Mouse (Mus musculus) mature B cell (primary cell): ENCODE results near the gene Ddx54.

Experiments
- in situ Hi-C: fragments of 300-500 bp; cut with MboI; formaldehyde crosslinking; loops from 2 replicates; pipeline ENCODE4 v1.14.3; 2019

Gene Ddx54

DNA sequence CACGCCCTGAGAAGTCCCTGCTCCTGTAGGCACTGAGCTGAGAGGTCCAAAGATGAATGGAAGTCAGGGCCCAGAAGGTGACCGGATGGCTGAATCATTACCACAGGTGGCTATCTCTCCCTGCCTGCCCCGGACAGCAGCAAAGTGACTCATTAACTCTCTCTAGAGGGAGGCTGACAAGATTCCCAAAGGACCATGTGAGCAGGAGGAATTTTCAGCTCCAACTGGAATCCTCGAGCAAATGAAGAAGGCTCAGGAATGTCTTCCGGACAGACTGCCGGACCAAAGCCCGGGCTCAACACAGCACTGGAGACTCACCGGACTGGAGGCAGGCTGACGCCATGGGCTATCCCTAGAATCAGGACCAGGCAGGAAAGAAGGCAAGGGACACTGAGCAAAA lies 30.5 kb upstream of the Ddx54 start:
- in situ Hi-C loops, result no loop called here

DNA sequence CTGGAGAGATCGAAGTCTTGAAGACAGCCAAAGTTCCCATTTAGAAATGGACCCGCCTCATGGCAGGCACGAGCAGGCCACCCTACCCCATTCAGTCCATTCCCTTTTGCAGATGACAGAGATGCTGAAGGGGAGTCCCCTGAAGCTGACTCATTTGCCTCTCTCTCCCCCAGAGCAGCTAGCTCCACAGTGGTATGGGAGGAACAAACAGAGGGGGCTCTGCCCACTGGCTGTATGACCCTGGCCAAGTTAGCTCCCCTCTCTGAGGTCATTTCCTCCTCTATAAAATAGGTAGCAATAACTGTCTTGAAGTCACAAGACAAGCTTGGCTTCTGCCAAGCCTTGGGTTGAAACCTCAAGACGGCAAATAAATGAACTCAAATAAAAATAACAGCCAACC lies 29.0 kb upstream of the Ddx54 start:
- in situ Hi-C loops, result no loop called here

DNA sequence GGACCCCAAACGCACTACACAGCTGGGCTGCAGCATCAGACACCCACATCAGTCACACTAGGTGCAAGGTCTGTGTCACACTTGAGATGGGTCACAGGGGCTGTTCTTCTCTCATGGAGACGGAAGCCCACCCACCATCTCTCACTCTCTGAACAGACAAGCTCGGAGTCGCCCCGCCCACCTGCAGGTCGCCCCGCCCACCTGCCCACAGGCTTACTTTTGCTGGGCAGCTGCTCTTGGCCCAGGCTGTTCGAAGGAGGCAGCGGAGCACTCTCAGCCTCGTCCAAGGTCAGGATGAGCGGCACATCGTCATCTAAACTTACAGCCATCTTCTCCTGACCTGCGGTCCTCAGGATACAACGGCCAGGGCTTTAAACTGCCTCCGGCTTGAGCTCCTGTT lies 27.6 kb upstream of the Ddx54 start:
- in situ Hi-C loops, result no loop called here

DNA sequence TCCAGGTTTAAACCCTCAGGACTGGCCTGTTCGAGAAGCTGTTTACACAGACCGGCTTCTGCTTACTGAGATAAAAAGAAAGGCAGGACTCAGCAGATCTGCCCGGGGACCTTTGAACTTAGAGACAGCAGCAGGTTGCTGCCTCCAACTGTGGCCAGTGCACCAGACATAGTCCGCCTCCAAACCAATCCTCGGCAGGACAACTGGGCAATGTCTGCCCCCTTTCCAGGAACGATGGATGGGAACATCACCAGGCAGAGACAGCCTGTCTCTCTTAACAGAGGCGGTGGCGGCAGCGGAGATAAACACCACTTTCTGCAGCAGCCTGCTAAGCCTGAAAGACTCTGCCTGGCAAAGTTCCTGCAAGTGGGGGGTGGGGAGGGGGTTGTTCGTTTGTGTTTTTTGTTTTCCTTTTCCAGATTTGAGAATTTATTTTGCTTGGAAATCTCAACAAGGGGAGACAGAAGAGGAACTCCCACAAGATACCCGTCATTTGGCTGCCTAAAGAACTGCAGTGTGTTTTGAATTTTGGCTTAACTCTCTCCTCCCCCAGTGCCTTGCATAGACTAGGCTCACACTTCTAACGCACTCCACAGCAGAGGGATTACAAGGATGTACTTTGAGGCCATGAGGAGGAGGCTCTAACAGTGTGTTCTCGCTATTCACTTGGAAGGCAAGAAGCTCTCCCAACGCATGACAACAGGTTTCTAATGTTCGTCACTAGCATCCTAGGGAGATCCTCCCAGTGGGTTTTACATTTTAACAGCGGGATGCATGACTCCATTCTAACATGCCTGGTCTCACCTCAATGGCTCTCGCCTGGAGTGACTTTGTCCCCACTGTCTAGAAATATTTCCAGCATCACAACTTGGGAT lies 25.6 kb upstream of the Ddx54 start:
- in situ Hi-C loops, result no loop called here

DNA sequence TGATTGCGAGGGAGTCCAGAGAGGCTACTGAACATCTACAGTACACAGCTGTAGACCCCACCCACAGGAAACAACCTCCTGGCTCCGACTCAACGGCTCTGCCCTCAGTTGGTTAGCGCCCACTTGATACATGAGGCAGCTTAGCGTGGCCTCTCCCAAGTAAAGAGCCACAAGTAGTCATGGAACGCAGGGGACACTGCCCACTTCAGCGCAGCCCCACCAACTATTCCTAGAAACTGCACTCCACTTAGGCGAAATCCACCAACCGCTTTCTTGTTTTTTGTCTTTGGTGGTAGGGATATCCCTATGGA lies 25.0 kb upstream of the Ddx54 start:
- in situ Hi-C loops, result no loop called here

DNA sequence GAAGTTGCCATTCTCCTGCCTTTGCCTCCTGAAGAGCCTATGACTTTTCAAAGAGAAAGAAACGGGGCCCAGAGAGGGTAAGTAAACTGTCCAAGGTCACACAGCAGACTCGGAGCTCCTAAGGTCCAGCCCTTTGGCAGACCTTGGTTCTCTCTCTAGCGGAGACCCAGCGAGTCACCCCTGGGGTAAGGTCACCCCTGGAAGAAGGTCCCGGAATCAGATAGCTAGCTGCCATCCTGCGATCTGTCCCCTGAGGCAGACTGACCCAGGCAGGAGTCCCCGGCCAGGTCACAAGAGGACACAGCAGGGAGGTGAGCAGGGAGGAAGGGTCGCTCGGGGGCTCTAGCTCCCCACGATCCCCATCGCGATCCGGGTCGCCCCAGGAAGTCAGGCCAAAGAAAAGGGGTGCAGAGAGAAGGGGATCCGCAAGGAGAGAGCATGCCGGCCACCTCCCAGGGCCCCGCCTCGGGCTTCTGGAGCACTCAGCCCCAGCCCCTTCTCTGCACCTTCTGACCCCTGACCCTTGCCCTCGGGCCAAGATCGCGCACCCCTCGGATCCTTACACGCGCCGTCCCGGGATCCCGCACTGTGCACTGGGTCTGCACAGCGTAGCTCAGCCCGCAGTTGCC lies 24.5 kb upstream of the Ddx54 start:
- in situ Hi-C loops, result no loop called here

DNA sequence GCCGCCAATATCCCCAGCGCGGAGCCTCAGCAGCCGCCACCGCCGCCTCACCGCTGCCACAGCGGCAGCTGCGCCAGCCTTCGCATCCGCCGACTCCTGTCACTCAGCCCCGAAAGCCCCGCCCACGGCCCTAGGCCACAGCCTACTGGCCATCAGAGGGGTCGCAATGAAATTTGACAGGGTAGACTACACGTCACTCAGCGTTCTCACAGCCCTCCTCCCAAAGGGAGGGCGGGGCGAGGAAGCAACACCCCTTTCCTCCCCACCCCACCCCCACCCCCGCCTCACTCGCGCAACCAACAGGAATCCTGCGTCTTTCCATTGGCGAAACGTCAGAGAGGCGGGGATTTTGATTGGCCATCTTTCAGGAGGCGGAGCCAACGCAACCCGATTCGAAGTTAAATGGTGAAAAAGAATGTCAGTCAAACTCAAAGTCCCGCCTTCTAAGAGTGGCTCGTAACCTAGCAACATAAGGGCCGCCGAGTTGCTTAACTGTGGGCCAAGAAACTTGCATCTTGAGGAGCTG lies 23.9 kb upstream of the Ddx54 start, which contains the start of the genes Tpcn1 and Iqcd:
Gene Tpcn1 (minus strand): TSS at position 105 of the 526 bp plus-strand sequence.
Gene Iqcd (plus strand): TSS at position 448 of the 526 bp plus-strand sequence.
- in situ Hi-C loops, result no loop called here

DNA sequence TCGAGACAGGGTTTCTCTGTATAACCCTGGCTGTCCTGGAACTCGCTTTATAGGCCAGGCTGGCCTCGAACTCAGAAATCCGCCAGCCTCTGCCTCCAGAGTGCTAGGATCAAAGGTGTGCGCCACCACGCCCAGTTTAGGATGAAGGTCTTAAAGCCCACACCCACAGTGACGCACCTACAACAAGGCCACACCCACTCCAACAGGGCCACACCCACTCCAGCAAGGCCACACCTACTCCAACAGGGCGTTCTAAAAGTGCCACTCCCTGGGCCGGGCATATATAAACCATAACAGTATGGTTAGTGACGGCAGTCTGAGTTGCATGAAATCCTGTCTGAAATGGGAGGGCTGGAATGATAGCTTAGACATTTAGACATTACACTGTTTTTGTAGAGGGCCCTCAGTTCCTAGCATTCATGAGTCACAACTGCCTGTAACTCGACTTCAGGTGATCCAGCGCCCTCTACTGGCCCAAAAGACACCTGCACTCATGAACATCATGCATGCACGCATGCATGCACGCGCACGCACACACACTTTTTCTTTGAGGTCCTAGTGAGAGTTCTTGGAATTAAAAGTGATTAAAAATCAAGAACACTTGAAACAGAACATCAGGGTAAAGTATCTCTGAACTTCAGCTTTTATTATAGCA lies 22.1 kb upstream of the Ddx54 start:
- in situ Hi-C loops, result no loop called here

DNA sequence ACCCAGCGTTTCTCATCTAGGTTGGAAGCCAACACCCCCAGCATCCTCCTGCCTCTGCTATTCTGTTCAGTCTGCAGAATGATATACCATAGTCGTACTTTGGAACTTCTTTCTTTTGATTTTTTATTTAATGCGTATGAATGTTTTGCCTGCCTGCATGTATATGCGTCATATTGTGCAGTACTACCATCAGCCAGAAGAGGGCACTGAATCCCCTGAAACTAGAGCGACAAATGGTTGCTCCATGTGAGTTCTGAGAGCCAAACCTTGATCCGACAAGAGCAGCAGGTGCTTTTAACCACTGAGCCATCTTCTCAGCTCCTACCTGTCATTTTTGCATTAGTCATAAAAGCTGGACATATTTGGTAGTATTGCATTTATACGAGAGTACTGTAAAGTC lies 20.4 kb upstream of the Ddx54 start:
- in situ Hi-C loops, result no loop called here

DNA sequence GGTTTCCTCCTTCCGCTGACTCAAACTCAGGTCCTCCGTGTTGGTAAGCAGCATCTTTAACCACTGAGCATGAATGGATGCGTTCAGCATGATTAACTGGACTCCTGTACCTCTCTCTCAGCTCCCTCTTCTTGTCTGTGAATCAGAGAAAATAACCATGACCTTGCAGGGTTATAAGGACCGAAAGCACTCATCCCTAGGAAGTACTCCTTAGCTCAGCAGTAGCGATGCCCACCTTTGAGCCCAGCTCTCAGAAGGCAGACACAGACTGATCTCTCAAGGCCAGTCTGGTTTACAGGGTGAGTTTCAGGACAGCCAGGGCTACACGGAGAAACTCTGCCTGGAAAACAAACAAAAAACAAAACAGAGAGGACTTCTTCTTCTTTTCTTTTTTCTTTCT lies 18.1 kb upstream of the Ddx54 start:
- in situ Hi-C loops, result no loop called here

DNA sequence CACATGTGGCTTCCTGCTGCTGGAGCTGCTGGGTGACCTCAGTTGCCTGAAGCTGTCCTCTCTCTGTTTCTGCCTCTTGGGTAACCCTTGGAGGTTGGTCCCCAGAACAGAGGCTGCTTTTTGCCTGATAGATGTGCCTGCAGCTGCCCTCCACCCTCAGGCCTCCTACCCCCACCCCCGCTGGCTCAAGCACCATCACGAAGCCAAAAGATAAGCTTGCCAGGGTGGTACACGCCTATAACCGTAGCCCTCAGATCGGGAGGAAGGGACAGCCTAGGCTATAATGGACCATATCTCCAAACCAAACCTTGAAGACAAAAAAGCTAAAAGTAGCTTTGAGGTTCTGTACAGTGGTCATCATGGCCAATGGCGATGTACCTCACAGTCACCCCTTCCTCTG lies 12.9 kb upstream of the Ddx54 start:
- in situ Hi-C loops, result no loop called here

DNA sequence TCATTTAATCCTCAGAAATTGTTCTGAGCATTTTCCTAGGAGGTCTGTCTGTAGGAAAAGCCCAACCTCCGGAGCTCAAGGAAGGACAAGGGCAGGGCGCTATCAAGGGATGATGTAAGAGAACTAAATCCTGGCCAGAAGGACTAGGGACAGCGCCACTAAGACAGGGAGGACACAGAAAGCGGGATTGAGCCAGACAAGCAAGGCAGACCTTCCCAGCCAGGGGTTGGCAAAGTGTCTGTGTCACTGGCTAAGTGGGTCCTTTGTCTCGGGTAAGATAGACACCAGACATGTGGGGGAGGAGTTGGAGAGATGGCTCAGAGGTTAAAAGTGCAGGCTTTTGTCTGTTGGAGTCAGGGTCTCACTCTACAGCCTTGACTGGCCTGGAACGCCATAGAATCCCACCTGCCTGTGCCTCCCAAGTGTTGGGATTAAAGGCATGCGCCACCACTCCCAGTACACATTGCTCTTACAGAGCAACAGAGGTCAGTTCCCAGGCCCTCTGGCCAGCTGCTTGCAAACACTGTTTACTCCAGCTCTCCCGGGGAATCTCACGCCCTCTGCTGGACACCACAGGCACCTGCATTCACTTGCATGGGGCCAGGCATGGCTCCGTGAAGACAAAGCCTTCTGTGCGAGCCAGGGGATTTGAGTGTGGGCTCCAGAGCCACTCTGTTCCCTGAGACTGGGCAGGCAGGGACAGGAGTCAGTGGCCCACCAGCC lies 11.4 kb upstream of the Ddx54 start:
- in situ Hi-C loops, result no loop called here

DNA sequence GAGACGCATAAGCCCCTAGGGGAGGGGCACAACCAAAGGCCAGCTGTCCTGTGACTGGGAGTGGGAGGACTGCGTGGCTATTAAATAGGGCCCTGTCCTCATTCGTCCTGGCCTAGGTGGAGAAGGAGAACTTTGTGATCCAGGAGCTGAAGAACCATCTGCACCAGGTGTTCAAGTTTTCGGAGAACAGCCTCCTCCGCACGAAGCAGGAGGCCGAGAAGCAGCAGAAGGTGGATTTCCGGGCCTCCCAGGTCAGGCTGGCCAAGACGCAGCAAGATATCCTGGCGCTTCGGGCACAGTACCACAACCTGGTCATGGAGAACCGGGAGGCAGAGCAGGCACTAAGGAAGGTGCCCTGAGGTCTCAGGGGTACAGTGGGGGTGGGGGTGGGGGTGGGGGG lies 10.3 kb upstream of the Ddx54 start:
- in situ Hi-C loops, result no loop called here

DNA sequence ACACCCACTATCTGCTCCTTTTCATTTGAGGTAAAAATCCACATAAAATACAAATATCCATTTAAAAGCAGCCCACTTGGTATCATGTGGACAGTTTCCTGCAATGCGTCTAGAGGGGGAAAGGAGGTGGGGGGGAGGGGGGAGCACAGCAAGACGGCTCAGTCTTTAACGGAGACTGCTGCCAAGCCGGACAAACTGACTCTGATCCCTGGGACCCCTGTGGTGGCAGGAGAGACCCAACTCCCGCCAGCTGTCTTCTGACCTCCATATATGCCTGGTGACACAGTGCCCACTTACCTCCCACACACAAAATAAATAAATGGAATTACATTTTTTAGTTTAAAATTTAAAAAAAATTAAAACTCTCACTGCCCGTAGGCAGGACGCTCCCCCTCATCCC lies 9.0 kb upstream of the Ddx54 start:
- in situ Hi-C loops, result no loop called here

DNA sequence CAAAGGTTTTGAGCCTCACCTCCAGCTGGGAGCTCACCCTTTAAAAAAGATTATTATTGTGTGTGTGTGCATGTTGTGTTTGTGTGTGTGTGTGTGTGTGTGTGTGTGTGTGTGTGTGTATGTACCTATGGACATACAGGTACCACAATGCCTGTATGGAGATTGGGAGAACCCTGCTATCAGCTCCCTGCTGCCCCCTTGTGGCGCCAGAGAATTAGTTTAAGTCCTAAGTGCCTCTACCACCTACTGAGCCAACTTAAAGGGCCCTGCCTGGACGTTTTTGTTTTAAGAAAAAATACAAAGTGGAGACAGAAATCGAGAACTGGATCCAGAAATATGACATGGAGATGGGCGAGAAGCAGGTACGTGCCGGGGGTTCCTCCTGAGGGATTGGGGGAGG lies 7.7 kb upstream of the Ddx54 start:
- in situ Hi-C loops, result loop anchor here (5.0 kb wide), 1 partner anchor 88 kb away; no protein-coding TSS in a partner anchor

DNA sequence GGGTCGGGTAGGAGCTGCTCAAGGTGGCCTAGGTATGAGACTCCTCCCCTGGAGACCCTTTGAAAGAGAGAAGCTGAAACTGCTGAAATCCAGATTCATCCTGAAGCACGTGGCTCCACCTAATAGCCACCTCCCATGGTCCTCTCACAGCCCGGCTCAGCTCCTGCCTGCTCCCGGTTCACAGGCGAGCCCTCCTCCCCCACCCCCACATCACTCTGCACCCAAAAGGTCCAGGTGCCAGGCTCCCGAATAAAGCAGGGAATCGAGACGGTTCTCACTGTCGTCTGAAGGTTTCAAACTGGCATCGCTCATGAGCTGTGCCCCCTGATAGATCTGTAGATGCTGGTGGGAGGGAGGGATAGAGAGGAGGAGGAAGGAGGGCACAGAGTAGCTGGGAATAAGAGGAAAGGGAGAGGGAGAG lies 7.3 kb upstream of the Ddx54 start:
- in situ Hi-C loops, result loop anchor here (5.0 kb wide), 1 partner anchor 88 kb away; no protein-coding TSS in a partner anchor

DNA sequence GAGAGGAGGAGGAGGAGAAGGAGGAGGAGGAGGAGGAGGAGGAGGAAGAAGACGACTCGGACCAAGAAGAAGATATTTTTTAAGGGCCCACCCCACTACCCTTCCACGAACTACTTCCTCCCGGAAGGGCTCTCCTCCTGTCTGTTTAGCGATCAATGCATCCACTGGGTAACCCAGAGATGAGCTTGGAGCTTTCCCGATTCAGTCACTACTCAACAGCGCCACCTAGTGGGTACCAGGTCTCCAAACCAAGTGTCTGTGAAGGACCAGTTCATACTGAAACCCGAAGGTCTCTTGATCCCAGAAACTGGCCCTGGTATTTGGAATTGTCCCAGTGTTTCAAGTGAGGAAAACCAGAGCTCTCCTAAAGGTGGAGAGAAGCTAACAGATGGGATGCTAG lies 6.9 kb upstream of the Ddx54 start:
- in situ Hi-C loops, result loop anchor here (5.0 kb wide), 1 partner anchor 88 kb away; no protein-coding TSS in a partner anchor

DNA sequence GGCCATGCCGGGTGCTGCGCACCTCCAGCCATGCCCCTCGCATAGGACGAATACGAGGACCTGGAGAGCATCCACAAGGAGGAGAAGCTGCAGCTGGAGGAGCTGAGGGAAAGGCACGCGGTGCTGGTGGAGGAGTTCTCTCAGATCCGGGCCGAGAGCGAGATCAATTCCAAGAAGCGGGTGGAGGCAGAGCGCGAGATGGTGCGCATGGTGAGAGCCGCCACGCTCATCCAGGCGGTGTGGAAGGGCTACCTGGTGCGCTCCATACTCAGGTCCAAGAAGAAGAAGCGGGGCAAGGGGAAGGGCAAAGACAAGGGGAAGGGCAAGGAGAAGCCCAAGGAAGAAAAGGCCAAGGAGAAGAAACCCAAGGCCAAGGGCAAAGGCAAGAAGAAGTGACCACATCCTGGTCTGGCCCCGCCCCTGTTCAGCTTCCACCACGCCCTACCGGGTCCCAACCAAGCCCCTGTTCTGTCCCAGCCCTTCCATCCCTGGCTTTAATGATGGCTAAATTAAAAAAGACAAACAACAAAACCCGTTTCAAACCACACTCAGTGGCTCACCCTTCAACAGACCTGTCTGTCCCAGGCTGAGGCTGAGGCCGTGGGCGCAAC lies 5.8 kb upstream of the Ddx54 start:
- in situ Hi-C loops, result loop anchor here (5.0 kb wide), 1 partner anchor 89 kb away; no protein-coding TSS in a partner anchor

DNA sequence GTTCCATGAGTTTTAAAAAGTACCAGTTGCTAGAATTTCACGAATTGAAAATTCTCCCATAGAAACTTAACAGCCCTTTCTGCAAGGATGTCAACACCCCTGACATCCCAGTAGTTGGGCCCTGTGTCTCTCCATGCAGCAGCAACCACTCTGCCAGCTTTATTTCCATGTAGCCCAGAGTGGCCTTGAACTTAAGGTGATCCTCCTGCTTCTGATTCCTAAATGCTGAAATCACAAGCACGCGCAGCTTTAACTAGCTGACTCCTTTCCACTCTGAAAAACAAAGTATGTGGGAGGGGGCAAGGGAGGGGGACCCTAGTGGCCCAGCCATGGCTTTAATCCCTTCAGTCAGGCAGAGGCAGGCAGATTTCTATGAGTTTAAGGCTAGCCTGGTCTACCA lies 5.2 kb upstream of the Ddx54 start:
- in situ Hi-C loops, result loop anchor here (5.0 kb wide), 1 partner anchor 90 kb away; no protein-coding TSS in a partner anchor

DNA sequence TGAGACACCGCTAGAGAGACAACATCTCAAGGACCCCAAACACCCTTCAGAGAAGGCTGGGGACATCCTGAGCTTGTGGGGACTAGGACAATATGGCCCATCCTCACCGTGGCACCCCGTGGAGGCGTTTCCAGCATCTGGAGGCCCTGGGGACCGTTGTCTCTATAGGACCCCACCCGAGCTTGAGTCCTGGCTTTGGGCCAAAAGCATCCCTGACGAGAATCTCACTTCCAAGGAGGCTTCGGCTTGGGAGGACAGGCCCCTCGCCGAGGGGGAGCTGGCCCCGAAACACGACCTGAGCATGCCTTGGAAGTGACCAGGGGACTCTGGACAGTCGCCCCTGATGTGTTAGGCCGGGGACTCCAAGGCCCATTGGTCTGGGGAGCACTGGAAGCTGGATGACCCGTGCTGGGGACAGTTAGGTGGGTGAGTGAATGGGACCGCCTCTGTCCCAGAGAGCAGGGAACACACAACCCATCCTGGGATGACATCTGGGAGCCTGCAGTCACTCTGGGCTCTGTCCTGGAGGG lies 3.2 kb upstream of the Ddx54 start:
- in situ Hi-C loops, result loop anchor here (5.0 kb wide), 1 partner anchor 92 kb away; no protein-coding TSS in a partner anchor

DNA sequence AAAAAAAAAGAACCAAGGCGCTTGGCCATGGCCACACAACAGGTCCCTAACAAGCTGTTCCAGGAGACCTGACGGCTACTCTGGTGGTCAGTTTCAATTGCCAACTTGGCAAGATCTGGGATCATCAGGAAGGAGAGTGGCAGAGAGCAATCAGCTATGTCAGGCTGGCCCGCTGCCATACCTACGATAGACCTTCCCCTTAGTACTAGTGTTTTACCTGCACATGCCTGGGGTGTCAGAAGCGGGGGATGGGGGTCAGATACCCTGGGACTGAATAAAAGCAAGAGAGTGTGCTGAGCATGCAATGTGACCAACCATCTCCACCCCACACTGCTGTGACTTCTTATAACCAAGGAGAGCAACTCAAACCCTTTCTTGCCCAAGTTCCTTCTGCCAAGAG lies 1.6 kb upstream of the Ddx54 start:
- in situ Hi-C loops, result no loop called here
